Mouse (Mus musculus): Measurements from ENCODE around the gene Cep55. TPM values are rescaled to one million over a fixed set of nuclear protein-coding genes. Genes with fewer than 3 reads are reported as not detected.

Cep55 gene
- polyA plus RNA-seq (2015; fragmentation: Nextera tagmentation; extraction: Ambion mirVana), result 29.6 and 30.0 TPM in 2 replicates

DNA sequence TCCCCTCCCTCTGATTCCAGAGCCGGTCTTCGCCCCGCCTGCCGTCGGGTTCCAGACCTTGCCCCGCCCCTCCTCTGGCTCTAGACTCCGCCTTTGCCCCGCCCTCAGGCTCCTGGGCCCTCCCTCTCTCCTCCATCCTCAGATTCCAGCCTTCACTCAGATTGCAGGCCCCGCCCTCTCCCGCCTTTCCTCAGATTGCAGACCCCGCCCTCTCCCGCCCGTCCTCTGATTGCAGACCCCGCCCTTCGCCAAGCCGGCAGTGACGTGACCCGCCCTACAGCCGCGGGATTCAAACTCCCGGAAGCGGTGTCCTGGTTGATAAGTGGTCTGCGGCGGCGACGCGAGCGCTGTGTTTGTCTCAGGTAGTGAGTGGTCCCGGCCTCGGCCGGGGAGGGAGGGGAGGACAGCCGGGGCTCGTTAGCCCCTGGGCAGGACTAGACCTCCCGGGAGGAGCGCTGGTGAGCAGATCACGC is at the start of gene Cep55:
Gene Cep55, plus strand, starts transcription at position 292 of the 473 bp plus-strand sequence.
- Histone ChIP-seq H3K27me3 (no peaks in the 10 kb centered on the region), H3K4me2 (peak within 1 kb of the TSS; percentile 84), H3K36me3 (peaks cover 26% of the 10 kb centered on the region), H3K9ac (peak within 1 kb of the TSS; percentile 62), H3K4me3 (replicated peaks) (peak within 1 kb of the TSS; percentile 88), H3K27ac (peak within 1 kb of the TSS; percentile 79), H3K4me1 (peaks cover 21% of the 10 kb centered on the region), H3K9me3 (replicated peaks) (no peaks in the 10 kb centered on the region)
- ATAC-seq (replicated peaks; ENCODE audit: low FRiP score), result peak; percentile 95
- WGBS, result 1% methylated on average over 35 of the region's 36 CpGs

DNA sequence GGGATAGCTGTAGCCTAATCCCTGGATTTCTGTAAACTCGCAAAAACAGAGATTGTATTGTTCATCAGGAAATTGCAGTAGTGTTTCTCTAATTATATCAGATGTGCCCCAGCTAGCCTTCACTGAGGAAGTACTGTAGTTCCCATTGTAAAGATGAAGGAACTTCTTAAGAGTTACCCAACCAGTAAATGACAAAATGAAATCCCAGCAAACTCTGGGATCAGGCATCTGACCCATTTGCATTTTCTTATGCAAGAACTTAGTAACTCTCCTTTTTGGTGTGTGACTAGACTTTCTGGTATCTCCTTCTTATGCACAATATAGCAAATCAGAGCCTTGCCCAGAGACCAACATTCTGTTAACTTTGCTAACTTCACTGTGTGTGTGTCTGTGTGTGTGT is 43.4 kb upstream of the Cep55 start:
- no peak overlapping the region for H3K27ac ChIP-seq
- H3K4me3 ChIP-seq (replicated peaks), result no peak overlapping the region
- 70% methylated on average over 1 of the region's 1 CpGs for WGBS
- peaks cover 8% of the 10 kb centered on the region for H3K4me1 ChIP-seq
- no peaks in the 10 kb centered on the region for H3K27me3 ChIP-seq
- no peaks in the 10 kb centered on the region for H3K36me3 ChIP-seq
- no peaks in the 10 kb centered on the region for H3K9me3 ChIP-seq (replicated peaks)
- no peak overlapping the region for H3K9ac ChIP-seq
- H3K4me2 ChIP-seq, result no peak overlapping the region
- ATAC-seq (replicated peaks; ENCODE audit: low FRiP score), result no peak

DNA sequence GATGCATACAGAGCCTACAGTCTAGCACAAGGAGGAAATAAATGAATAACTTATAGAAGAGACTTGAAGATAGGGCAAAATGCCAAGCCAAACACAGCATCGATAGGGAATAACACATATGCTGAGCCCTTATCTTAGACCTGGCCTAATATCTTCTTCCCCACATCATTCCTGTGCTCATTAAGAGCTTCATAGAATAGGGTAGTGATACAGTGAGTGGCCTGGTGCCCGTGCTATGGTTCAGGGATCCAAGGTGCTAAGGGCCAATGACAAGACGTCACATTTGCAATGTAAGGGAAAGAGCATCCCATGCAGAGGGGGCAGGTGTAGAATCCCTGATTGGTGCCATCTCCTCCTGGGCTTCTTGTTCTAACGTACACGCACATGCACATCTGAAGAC is 40.4 kb upstream of the Cep55 start:
- no peak for ATAC-seq (replicated peaks; ENCODE audit: low FRiP score)
- H3K27me3 ChIP-seq, result no peaks in the 10 kb centered on the region
- H3K4me1 ChIP-seq, result peaks cover 8% of the 10 kb centered on the region
- WGBS, result 80% methylated on average over 5 of the region's 5 CpGs
- no peak overlapping the region for H3K9ac ChIP-seq
- no peaks in the 10 kb centered on the region for H3K9me3 ChIP-seq (replicated peaks)
- H3K36me3 ChIP-seq, result no peaks in the 10 kb centered on the region
- no peak overlapping the region for H3K27ac ChIP-seq
- H3K4me2 ChIP-seq, result no peak overlapping the region
- no peak overlapping the region for H3K4me3 ChIP-seq (replicated peaks)

DNA sequence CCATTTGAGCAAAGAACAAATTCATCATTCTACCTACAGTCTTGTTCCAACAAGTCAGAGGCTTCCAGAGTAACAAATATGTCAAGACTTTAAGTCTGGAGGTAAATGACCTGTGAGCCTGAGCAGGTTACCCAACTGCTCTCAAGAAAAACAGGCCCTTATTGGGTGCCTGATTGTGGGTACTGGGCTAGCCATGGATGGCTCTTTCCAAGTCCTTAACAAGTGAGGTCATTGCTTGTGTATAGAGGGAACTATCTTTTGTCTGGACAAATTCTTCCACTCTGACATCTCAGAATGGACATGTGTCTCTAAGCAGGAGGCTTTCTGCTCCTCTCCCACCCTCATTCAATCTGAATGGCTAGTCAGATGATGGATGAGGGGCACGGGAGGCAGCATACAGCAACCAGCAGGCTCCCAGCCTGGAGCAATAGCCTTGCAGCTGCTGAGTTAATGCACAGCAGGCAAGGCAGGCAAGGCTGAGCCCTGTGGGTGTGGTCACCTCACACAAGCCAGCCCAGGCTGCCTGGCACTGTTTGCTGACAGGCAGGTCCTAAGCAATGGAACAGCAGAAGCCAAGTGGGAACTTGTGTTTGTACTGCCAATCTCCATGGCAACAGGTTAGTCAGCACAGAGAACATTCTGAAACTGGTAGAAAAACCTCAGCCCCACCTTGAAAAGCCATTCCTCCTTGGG is 39.5 kb upstream of the Cep55 start:
- no peak overlapping the region for H3K4me2 ChIP-seq
- H3K9ac ChIP-seq, result no peak overlapping the region
- H3K27me3 ChIP-seq, result no peaks in the 10 kb centered on the region
- 18% methylated on average over 1 of the region's 1 CpGs for WGBS
- H3K9me3 ChIP-seq (replicated peaks), result no peaks in the 10 kb centered on the region
- peaks cover 8% of the 10 kb centered on the region for H3K4me1 ChIP-seq
- H3K4me3 ChIP-seq (replicated peaks), result no peak overlapping the region
- peak; percentile 90 for ATAC-seq (replicated peaks; ENCODE audit: low FRiP score)
- H3K27ac ChIP-seq, result peak overlapping the region; percentile 70
- H3K36me3 ChIP-seq, result no peaks in the 10 kb centered on the region

DNA sequence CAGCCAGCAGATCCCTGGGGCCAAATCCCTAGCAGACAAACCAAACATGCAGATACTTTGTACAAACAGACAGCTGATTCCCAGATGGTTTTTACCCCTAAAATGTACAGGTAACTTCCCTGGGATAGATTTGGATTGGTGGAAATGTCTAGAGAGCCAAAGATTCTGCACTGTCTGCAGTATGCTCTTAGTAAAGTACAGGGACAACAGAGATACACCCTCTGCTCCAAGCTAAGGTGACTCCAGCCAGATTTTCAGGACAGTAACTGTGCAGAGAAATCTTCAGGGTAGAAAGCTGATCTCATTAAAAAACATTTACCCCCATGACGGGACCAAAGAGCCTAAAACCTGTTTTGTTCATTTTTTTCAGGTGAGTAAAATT is 38.9 kb upstream of the Cep55 start:
- peaks cover 8% of the 10 kb centered on the region for H3K4me1 ChIP-seq
- H3K27me3 ChIP-seq, result no peaks in the 10 kb centered on the region
- peak overlapping the region; percentile 70 for H3K27ac ChIP-seq
- H3K36me3 ChIP-seq, result no peaks in the 10 kb centered on the region
- no peaks in the 10 kb centered on the region for H3K9me3 ChIP-seq (replicated peaks)
- no peak overlapping the region for H3K4me3 ChIP-seq (replicated peaks)
- no peak overlapping the region for H3K4me2 ChIP-seq
- ATAC-seq (replicated peaks; ENCODE audit: low FRiP score), result no peak
- WGBS, result 57% methylated on average over 1 of the region's 1 CpGs
- H3K9ac ChIP-seq, result no peak overlapping the region

DNA sequence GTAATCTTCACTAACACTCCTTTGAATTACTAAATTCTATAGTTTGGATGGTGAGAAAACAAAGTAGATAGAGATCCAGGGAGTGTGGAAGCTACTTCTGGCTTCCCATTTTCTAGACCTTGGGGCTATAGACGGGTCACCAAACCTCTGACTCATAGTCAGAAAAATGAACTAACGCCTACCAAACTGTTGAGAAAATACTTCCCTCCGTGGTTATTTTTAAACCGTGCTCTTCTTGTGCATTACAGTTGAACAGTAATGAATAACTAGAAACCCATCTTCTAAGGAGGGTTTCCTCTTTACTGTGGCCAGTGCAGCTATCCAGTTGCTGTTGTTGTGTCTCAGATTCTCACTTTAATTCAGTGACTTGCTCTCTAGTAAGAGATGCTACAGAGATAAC is 32.1 kb upstream of the Cep55 start:
- Histone ChIP-seq H3K4me2 (no peak overlapping the region), H3K4me1 (peaks cover 36% of the 10 kb centered on the region), H3K4me3 (replicated peaks) (no peak overlapping the region), H3K27ac (peak overlapping the region; percentile 15), H3K27me3 (no peaks in the 10 kb centered on the region), H3K36me3 (no peaks in the 10 kb centered on the region), H3K9me3 (replicated peaks) (no peaks in the 10 kb centered on the region), H3K9ac (no peak overlapping the region)
- WGBS, result 46% methylated on average over 4 of the region's 4 CpGs
- no peak for ATAC-seq (replicated peaks; ENCODE audit: low FRiP score)

DNA sequence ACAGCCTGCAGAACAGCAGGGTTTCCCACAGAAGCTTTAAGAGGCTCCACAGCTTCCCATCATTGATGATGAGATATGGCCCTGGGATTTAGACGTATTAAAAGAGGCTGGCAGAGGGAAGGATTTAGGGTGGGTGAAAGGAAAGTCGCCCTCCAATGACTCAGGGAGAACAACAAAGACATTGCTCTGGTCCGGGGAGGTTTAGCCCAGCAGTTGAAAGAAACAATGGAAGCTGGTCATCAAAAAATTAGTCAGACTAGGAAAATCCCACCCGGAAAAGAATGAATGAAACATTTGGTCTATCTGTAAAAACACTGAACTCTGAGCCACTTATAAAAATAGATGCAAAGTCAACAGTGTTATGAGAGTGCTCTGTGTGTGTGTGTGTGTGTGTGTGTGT is 31.2 kb upstream of the Cep55 start:
- H3K4me1 ChIP-seq, result peaks cover 45% of the 10 kb centered on the region
- ATAC-seq (replicated peaks; ENCODE audit: low FRiP score), result no peak
- peak overlapping the region; percentile 15; the same call in 1 of the 2 replicates for H3K27ac ChIP-seq
- no peaks in the 10 kb centered on the region for H3K36me3 ChIP-seq
- H3K4me3 ChIP-seq (replicated peaks), result no peak overlapping the region
- no peaks in the 10 kb centered on the region for H3K27me3 ChIP-seq
- no peaks in the 10 kb centered on the region for H3K9me3 ChIP-seq (replicated peaks)
- H3K9ac ChIP-seq, result no peak overlapping the region
- WGBS, result 64% methylated on average over 4 of the region's 4 CpGs
- H3K4me2 ChIP-seq, result no peak overlapping the region

DNA sequence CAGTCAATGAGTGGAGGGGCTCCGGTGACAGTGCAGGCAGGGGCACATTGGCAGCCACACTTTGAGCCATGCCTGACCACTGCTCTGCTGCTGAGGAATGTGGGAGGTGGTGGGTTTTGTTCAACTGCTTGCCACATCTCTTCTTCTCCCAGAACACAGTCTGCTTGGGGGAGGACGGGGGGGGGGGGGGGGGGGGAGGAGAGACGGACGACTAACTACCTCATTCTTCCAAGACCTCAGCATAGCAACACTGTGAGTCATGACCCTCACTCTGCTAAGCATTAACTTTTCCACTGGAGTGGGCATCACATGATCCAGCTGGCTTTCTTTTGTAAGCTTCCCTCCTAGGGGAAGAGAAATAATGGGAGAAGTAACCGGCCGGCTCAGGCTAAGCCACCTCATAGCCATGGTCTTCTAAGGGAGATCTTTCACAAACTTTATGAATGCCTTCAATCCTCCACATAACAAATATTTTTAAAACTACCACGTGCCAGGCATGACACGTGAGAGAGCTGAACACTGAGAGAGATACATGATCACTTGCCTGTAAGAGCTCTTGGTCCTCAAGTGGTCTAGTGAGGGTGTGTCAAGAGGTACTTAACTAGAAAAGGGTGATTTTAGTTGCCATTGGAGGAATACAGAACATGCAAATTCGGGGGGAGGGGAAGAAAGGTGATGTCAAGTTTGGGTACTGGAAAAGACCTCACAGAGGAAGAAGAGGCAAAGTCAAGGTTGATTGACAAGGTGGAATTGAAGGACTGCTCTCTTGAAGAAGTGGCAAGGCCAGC is 29.4 kb upstream of the Cep55 start:
- H3K4me3 ChIP-seq (replicated peaks), result no peak overlapping the region

DNA sequence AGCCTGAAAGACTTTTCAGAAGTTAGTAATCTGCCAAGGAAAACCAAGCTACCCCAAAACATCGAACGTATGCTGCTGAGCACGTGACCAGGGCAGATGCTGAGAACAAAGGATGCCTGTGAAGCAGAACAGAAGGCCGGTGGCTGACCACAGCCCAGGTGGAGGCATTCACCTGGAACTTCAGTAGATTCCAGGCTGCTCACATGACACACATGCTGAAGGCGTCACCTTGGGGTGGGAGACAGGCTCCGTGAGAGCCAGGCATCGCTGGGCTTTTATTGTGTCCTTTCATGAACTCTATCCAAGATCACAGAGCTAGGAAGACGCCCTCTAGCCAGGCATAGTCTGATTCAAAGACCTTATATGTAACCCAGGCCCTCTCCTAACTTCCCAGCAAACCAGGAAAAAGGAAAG is 28.6 kb upstream of the Cep55 start:
- peak; percentile 45; the same call in 1 of the 2 replicates for ATAC-seq (replicated peaks; ENCODE audit: low FRiP score)
- H3K27me3 ChIP-seq, result no peaks in the 10 kb centered on the region
- H3K9ac ChIP-seq, result no peak overlapping the region
- H3K9me3 ChIP-seq (replicated peaks), result no peaks in the 10 kb centered on the region
- no peaks in the 10 kb centered on the region for H3K36me3 ChIP-seq
- no peak overlapping the region for H3K4me3 ChIP-seq (replicated peaks)
- no peak overlapping the region for H3K4me2 ChIP-seq
- WGBS, result 30% methylated on average over 8 of the region's 8 CpGs
- peak overlapping the region; percentile 91 for H3K27ac ChIP-seq
- H3K4me1 ChIP-seq, result peaks cover 70% of the 10 kb centered on the region

More for the DNA sequence above, 29.4 kb upstream of the Cep55 start:
- ATAC-seq (replicated peaks; ENCODE audit: low FRiP score), result peak; percentile 77
- Histone ChIP-seq H3K36me3 (no peaks in the 10 kb centered on the region), H3K9me3 (replicated peaks) (no peaks in the 10 kb centered on the region), H3K4me2 (no peak overlapping the region), H3K27ac (peak overlapping the region; percentile 91), H3K4me1 (peaks cover 64% of the 10 kb centered on the region), H3K9ac (no peak overlapping the region), H3K27me3 (no peaks in the 10 kb centered on the region)
- WGBS, result 51% methylated on average over 7 of the region's 9 CpGs

DNA sequence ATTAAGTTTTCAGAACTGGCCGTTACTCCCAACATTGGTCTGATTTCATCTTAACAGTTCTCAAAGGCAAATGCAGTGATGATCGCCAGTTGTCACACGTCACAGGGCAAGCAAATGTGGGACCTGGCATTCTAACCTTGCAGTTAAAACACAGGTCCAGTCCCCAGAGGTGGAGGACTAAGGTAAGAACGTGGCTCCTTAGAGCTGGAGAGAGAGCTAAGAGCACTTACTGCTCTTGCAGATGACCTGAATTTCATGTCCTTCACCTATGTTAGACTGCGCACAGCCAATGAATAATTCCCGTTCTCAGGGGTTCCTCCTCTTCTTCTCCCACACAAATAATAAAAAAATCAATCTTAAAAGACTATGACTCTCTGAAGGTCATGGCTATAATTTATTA is 27.4 kb upstream of the Cep55 start:
- no peak overlapping the region for H3K4me2 ChIP-seq
- H3K4me3 ChIP-seq (replicated peaks), result no peak overlapping the region
- H3K27ac ChIP-seq, result peak overlapping the region; percentile 91
- no peaks in the 10 kb centered on the region for H3K9me3 ChIP-seq (replicated peaks)
- no peak for ATAC-seq (replicated peaks; ENCODE audit: low FRiP score)
- H3K36me3 ChIP-seq, result no peaks in the 10 kb centered on the region
- 71% methylated on average over 6 of the region's 6 CpGs for WGBS
- H3K27me3 ChIP-seq, result no peaks in the 10 kb centered on the region
- no peak overlapping the region for H3K9ac ChIP-seq
- H3K4me1 ChIP-seq, result peaks cover 77% of the 10 kb centered on the region

DNA sequence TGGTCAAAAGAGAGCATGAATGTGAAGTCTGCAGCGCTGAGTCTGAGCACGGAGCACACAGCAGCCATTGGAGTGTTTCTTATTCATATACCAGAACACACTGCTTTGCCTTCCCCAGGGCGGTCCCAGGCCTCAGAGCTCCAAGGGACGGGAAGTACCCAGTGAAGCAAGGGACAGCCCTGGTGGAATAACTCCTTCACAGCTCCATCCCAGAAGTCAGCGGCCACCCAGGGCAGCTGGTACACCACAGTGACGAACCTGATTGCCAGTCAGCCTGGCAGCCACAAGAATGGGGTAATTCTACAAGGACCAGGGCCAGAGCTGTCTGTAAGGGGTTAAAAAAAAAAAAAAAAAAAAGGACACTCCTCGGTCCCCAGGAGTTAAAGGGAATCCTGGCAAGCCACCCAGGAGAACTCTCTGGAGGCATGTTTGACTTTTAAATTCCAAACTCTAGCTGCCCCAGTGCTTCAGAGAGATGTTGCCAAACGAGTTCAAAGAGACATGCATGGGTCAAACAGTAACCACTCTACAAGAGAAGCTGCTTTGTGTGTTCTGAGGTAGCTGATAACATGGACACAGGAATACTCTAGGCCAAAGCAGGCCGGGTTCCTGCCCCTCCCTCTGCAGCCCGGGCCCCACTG is 26.8 kb upstream of the Cep55 start:
- no peaks in the 10 kb centered on the region for H3K27me3 ChIP-seq
- peaks cover 78% of the 10 kb centered on the region for H3K4me1 ChIP-seq
- H3K27ac ChIP-seq, result peak overlapping the region; percentile 91
- H3K9ac ChIP-seq, result no peak overlapping the region
- ATAC-seq (replicated peaks; ENCODE audit: low FRiP score), result no peak
- H3K4me3 ChIP-seq (replicated peaks), result no peak overlapping the region
- no peaks in the 10 kb centered on the region for H3K36me3 ChIP-seq
- no peaks in the 10 kb centered on the region for H3K9me3 ChIP-seq (replicated peaks)
- WGBS, result 60% methylated on average over 10 of the region's 10 CpGs
- H3K4me2 ChIP-seq, result no peak overlapping the region

DNA sequence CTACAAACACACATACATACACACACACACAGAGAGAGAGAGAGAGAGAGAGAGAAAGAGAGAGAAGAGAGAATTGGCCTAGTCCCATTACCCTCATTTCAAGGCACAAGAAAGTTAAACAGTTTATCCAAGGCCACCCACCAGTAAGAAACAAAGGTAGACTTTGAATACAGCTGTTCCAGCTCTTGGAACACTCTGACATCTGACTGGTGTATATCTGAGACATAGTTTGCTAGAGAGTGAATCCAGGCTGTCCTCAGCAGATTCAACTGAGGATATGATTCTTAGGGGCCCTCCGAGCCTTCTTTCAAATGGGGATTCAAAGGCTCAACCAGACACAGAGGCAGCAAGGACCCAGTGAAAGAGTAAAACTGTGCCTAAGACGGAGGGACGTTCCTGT is 25.5 kb upstream of the Cep55 start:
- Histone ChIP-seq H3K9ac (no peak overlapping the region), H3K27me3 (no peaks in the 10 kb centered on the region), H3K4me1 (peaks cover 76% of the 10 kb centered on the region), H3K27ac (peak overlapping the region; percentile 91), H3K9me3 (replicated peaks) (no peaks in the 10 kb centered on the region), H3K36me3 (no peaks in the 10 kb centered on the region), H3K4me3 (replicated peaks) (no peak overlapping the region), H3K4me2 (peak overlapping the region; percentile 43)
- 76% methylated on average over 3 of the region's 3 CpGs for WGBS
- ATAC-seq (replicated peaks; ENCODE audit: low FRiP score), result no peak
